Mouse (Mus musculus): ENCODE data around the gene Zfp953.
"Not testable (repeated sequence)": the region's sequence is repeated elsewhere in the genome, so short reads cannot be mapped to it uniquely, and the experiment has no call there.

Gene Zfp953

DNA sequence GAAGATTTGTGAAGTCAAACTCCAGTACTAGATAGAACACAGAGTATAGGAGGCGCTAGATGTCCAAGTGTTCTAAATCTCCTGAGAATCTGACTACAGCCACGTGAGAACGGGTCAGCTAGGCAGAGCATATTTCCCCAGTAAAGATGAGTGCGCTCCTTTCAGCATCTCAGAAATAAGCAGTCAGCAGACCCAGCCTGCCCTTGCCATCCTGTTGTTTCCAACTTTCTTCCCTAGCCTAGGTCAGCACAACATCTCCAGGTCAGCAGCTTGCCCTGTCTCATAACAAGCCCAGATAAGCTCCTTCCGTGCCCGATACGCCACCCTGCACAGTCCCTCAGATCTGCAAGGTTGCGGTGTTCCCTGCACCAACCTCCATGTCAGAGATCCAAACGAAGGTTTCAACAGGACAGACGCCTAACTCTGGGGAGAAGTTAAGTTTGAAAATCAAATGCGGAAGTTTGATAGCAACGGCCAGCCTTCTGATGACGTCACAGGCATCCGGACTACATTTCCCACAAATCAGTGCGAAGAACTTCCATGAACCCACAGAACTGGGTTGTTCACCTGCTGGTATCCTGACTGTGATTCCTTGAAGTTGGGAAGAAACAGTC is at the start of gene Zfp953, which contains the start of gene Gm28044:
Gene Zfp953, minus strand, starts transcription at position 475 of the 614 bp plus-strand sequence.
Gene Gm28044, minus strand, starts transcription at position 406 of the 614 bp plus-strand sequence.
- peak; percentile 84 for DNase-seq (ENCODE audit: low read depth, low spot score)

GRCm38 (mm10) chr13:67399183-67399903 is 38.9 kb upstream of the Zfp953 start, which contains the start of gene Zfp429:
Gene Zfp429, minus strand, starts transcription at chr13:67399819.
- DNase-seq (ENCODE audit: low read depth, low spot score): peak; percentile 33

DNA sequence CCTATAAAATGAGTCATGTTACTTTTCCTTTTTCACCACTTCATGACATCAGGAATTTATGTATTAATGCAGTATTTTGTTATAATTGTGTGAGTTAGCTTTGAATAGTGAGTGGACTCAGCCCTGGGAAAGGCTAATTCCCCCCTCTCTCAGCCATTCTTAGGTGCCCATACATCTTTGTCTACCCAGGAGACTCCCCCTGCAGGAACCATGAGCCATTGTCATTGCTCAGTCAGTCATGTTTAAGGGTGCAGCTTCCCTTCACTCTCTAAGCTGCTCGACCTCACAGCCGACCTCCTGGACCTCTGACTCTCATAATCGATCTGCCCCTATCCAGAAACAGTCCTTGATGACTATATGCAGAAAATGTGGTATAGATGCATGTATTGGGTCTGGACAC is 15.8 kb upstream of the Zfp953 start:
- DNase-seq (ENCODE audit: low read depth, low spot score): not testable (repeated sequence)

DNA sequence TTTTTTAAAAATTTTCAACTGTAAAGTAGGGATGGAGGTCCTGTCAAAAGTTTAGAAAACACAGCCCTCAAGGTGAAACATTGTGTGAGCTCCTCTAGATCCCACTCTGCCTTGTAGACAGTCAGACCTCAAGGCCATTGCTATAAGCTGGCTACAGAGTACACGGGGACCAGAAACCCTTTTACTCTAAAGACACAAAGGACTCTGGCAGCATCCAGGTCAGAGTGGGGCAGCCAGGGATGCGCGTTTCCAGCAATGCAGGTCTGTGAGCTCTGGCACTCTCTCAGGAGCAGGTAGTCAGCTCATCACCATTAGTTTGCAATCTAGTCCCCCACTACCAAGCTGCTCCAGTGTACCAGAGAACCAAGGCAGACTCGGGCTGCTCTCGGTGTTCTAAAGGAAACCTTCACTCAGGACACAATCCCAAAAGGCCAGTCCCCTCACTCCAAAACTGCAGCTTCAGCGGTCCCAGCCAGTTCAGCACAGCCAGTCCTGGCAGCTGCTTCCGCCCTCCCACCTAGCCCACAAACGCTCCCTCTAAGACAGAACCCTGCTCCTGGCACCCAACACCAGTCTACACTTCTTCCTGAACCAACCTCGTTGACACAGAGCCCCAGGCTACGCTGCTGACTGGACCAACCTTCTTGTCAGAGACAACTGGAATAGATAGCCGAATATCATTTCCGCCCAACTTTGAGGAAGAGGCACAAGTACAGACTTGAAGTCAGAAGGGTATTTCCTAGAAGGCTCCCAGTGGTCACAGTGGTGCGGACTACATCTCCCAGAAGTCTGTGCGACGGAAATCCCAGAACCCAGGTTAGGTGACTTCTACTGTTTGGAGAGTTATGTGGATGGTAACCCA is 14.9 kb upstream of the Zfp953 start, which contains the start of the genes Gm28041 and Zfp456:
Gene Gm28041, minus strand, starts transcription at position 684 of the 862 bp plus-strand sequence.
Gene Zfp456, minus strand, starts transcription at position 761 of the 862 bp plus-strand sequence.
- not testable (repeated sequence) for DNase-seq (ENCODE audit: low read depth, low spot score)

DNA sequence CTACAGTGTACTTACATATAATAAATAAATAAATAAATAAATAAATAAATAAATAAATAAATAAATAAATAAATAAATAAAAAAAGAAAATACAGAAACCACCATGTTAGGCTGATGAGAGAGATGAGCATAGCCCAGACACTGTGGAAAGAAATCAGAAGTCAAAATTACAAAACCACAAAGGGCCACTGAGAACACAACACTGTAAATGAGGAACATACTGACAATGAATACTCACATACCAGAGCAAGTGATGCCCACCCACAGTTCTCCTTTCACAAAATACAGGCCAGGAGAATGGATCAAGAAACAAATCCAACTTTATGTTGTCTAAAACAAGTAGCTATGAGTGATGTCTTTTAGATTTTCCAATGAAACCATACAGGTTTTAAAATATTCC is 8.6 kb downstream of the Zfp953 start:
- no peak for DNase-seq (ENCODE audit: low read depth, low spot score)

DNA sequence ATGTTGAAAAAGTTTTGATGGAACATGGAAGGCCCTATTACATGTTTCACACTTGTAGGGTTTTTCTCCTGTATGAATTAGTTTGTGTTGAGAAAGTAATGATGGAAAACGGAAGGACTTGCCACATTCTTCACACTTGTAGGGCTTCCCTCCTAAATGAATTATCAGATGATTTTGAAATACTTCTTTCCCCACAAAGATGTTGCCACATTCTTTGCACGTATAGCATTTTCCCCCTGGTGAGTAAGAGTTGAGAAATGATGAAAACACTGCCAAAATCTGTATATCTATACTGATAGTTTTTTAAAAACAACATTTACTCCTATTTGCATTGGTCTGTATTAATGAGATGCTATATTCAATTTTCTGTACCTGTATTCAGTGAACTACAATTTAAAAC is 17.0 kb downstream of the Zfp953 start:
- no peak for DNase-seq (ENCODE audit: low read depth, low spot score)

DNA sequence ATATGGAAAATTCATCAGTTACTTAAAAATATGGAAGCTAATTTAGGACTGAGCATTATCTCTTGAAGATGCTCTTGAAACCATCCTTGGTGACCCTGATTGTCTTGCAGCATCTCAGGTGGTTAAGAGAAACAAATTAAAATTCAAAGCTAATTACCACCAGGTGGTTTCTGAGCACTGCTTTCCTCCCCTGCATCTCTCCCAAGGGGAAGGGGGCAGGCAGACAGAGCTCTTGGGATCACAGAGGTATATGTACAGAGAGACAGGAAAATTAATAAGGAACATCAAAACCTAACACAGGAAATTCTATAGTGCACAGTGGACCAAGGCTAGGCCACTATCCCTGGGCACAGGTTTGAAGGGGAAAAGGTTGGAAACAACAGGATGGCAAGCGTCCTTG is 27.5 kb downstream of the Zfp953 start:
- no peak for DNase-seq (ENCODE audit: low read depth, low spot score)

- peak; percentile 49 for DNase-seq (ENCODE audit: low read depth, low spot score)
These were observed 28.2 kb downstream of the Zfp953 start, which contains the start of gene Zfp595 for GRCm38 (mm10) chr13:67332019-67332724. Gene Zfp595, minus strand, starts transcription at chr13:67332570.

- no peak for DNase-seq (ENCODE audit: low read depth, low spot score)
These were observed 53.7 kb downstream of the Zfp953 start for GRCm38 (mm10) chr13:67306718-67307117.

GRCm38 (mm10) chr13:67305822-67306672 is 54.4 kb downstream of the Zfp953 start, which contains the start of gene Zfp457:
Gene Zfp457, minus strand, starts transcription at chr13:67306485.
- peak; percentile 86 for DNase-seq (ENCODE audit: low read depth, low spot score)
